Mouse (Mus musculus) spleen, postnatal 14 days (tissue): ENCODE measurements around the gene Frmd8.
A peak's percentile ranks its signal among the peaks of the same experiment; 100 is the strongest.
"Not testable (repeated sequence)": the region's sequence is repeated elsewhere in the genome, so short reads cannot be mapped to it uniquely, and the experiment has no call there.

ENCODE experiments used
- DNase-seq, 2 experiments: peaks; one replicate each; pipeline ENCODE4 v3.0.0; 2021 to 2022; ENCODE audit warnings: low spot score in 2 of 2

The Frmd8 gene

GRCm38 (mm10) chr19:5824826-5825617 is 50.1 kb downstream of the Frmd8 start:
- DNase-seq, result no peak

- no peak for DNase-seq
Measured at GRCm38 (mm10) chr19:5824043-5824825, 50.8 kb downstream of the Frmd8 start.

GRCm38 (mm10) chr19:5823266-5823839 is 51.7 kb downstream of the Frmd8 start:
- DNase-seq, result no peak

- no peak for DNase-seq
Measured at GRCm38 (mm10) chr19:5822834-5823205, 52.3 kb downstream of the Frmd8 start.

- no peak for DNase-seq
Measured at GRCm38 (mm10) chr19:5822174-5822833, 52.8 kb downstream of the Frmd8 start.

GRCm38 (mm10) chr19:5821847-5822173 is 53.3 kb downstream of the Frmd8 start:
- no peak for DNase-seq

GRCm38 (mm10) chr19:5819549-5819948 is 55.5 kb downstream of the Frmd8 start:
- no peak for DNase-seq

GRCm38 (mm10) chr19:5818590-5818977 is 56.5 kb downstream of the Frmd8 start:
- DNase-seq, result no peak

- DNase-seq, result peak; percentile 81 to 87
Measured at GRCm38 (mm10) chr19:5817703-5818589, 57.1 kb downstream of the Frmd8 start.

GRCm38 (mm10) chr19:5815928-5816327 is 59.1 kb downstream of the Frmd8 start:
- no peak for DNase-seq

- DNase-seq, result no peak
Measured at GRCm38 (mm10) chr19:5815010-5815409, 60.1 kb downstream of the Frmd8 start.

GRCm38 (mm10) chr19:5814048-5814447 is 61.0 kb downstream of the Frmd8 start:
- DNase-seq, result not testable (repeated sequence)

- DNase-seq, result no peak
Measured at GRCm38 (mm10) chr19:5813567-5813966, 61.5 kb downstream of the Frmd8 start.

- no peak for DNase-seq
Measured at GRCm38 (mm10) chr19:5811771-5812504, 63.1 kb downstream of the Frmd8 start.

- no peak for DNase-seq
Measured at GRCm38 (mm10) chr19:5810840-5811563, 64.1 kb downstream of the Frmd8 start.

GRCm38 (mm10) chr19:5810103-5810839 is 64.8 kb downstream of the Frmd8 start:
- no peak for DNase-seq

GRCm38 (mm10) chr19:5809712-5810089 is 65.4 kb downstream of the Frmd8 start:
- no peak for DNase-seq

GRCm38 (mm10) chr19:5808955-5809711 is 65.9 kb downstream of the Frmd8 start:
- no peak for DNase-seq
